Mouse (Mus musculus): ENCODE measurements at regions not wholly inside any gene's neighbourhood (a gene's known extent, or its start where the extent isn't known, plus 50 kb on each side); places are given as distances from the start of the nearest gene placed in this dataset.
A peak's percentile ranks its signal among the peaks of the same experiment; 100 is the strongest.
"Not testable (repeated sequence)": the region's sequence is repeated elsewhere in the genome, so short reads cannot be mapped to it uniquely, and the experiment has no call there.

DNA sequence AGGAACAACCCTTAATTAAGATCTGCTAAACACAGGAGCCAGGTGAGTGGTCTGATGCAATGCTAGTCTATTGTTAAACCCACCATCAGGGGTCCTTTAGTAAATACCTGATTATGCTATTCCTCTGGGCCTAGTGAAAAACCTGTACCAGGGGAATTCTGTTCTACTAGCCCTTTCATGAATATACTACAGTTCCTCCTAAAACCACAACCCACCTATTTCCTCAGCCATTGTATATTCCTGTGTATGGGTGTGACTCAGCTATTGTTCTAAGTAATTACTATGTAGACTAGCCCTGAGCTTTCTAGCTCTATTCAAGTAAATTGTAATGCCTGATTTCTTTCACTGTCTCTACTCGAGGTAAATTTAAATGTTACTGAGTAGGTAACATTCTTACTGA is 57.0 kb upstream of the Egfem1 start:
- not testable (repeated sequence) for ATAC-seq (replicated peaks; ENCODE audit: low FRiP score); H3K4me3 ChIP-seq (ENCODE audit: low read depth, low read length); H3K4me2 ChIP-seq (ENCODE audit: low read depth, low read length, severe bottlenecking); H3K9me3 ChIP-seq (ENCODE audit: control insufficient read depth, low read length); H3K36me3 ChIP-seq (ENCODE audit: control insufficient read depth, insufficient read depth, low read length); H3K27me3 ChIP-seq (ENCODE audit: control insufficient read depth, insufficient read depth, low read length); H3K27ac ChIP-seq (ENCODE audit: low read depth, low read length); DNase-seq (ENCODE audit: low spot score); H3K9ac ChIP-seq (ENCODE audit: low read length); H3K4me1 ChIP-seq (replicated peaks; ENCODE audit: control insufficient read depth, insufficient read depth, low read length)
- 73% methylated on average over 1 of the region's 1 CpGs for WGBS

DNA sequence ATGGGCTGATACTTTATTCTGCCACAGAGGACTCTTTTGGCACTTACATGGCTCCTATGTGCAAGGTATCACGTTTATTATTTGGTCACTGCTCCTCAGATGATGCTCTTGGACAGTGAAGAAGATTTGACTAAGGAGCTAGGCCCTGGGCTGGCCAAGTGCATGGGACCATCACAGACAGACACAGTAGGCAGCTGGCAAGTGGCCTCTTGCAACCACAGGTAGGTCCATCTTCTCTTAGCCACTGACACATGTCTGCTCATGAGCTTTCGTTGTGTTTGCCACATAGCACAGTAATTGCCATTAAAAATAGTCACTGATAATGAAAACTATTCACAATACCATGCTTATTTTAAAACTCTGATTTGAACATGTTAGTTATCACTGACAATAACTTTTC is 54.1 kb upstream of the Egfem1 start:
- Histone ChIP-seq H3K4me2 (ENCODE audit: low read depth, low read length, severe bottlenecking) (no peak overlapping the region), H3K9me3 (ENCODE audit: control insufficient read depth, low read length) (no peaks in the 10 kb centered on the region), H3K27ac (ENCODE audit: low read depth, low read length) (no peak overlapping the region), H3K36me3 (ENCODE audit: control insufficient read depth, insufficient read depth, low read length) (no peaks in the 10 kb centered on the region), H3K9ac (ENCODE audit: low read length) (no peak overlapping the region), H3K4me1 (replicated peaks; ENCODE audit: control insufficient read depth, insufficient read depth, low read length) (no peaks in the 10 kb centered on the region), H3K27me3 (ENCODE audit: control insufficient read depth, insufficient read depth, low read length) (no peaks in the 10 kb centered on the region), H3K4me3 (ENCODE audit: low read depth, low read length) (no peak overlapping the region)
- WGBS, result 85% methylated on average over 2 of the region's 2 CpGs
- DNase-seq (ENCODE audit: low spot score) (no peak), ATAC-seq (replicated peaks; ENCODE audit: low FRiP score) (no peak)

DNA sequence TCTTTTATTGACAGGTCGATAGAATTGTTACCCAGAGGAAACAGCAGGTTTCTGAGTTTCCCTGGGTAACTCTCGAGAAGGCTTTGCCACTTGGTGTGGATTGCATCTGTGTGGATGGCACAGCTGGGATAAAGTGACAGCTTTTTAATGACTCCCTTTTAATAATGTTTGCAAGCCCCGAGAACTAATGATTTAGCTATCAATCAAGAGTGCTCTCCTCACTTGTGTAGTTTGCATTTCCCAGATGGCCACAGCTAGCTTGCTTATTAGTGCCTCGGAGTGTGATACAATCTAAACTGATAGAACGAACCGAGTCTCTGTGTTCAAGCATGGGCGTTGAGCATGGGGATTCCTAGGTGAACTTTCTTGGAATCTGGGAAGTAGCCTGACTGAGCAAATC is 51.0 kb upstream of the Egfem1 start:
- Histone ChIP-seq H3K36me3 (ENCODE audit: control insufficient read depth, insufficient read depth, low read length) (no peaks in the 10 kb centered on the region), H3K9me3 (ENCODE audit: control insufficient read depth, low read length) (no peaks in the 10 kb centered on the region), H3K27ac (ENCODE audit: low read depth, low read length) (no peak overlapping the region), H3K9ac (ENCODE audit: low read length) (no peak overlapping the region), H3K27me3 (ENCODE audit: control insufficient read depth, insufficient read depth, low read length) (no peaks in the 10 kb centered on the region), H3K4me3 (ENCODE audit: low read depth, low read length) (no peak overlapping the region), H3K4me1 (replicated peaks; ENCODE audit: control insufficient read depth, insufficient read depth, low read length) (no peaks in the 10 kb centered on the region), H3K4me2 (ENCODE audit: low read depth, low read length, severe bottlenecking) (no peak overlapping the region)
- ATAC-seq (replicated peaks; ENCODE audit: low FRiP score), result peak; percentile 27; the same call in 1 of the 2 replicates
- 65% methylated on average over 7 of the region's 7 CpGs for WGBS
- DNase-seq (ENCODE audit: low spot score), result no peak

DNA sequence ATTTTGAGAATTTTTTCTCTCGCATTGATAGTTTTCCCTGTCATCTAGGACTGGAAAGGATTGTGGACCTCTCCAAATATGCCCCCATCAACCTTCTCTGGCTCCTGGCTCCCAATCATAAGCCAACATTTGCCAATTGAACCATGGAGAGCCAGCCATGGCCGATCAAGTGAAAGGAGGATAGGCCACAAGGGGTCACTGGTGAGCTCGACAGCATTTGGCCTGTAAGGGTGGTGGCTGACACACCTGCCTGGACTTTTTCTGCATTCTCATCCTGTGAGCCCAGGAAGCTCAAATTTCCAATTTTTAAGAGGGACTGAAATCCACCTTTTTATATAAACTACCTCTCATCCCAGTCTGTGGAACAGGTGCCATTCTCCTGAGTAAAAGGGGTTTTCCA is 50.0 kb upstream of the Egfem1 start:
- H3K4me1 ChIP-seq (replicated peaks; ENCODE audit: control insufficient read depth, insufficient read depth, low read length), result no peaks in the 10 kb centered on the region
- H3K4me2 ChIP-seq (ENCODE audit: low read depth, low read length, severe bottlenecking), result no peak overlapping the region
- H3K4me3 ChIP-seq (ENCODE audit: low read depth, low read length), result no peak overlapping the region
- DNase-seq (ENCODE audit: low spot score) (peak; percentile 72), ATAC-seq (replicated peaks; ENCODE audit: low FRiP score) (no peak)
- H3K27me3 ChIP-seq (ENCODE audit: control insufficient read depth, insufficient read depth, low read length), result no peaks in the 10 kb centered on the region
- no peak overlapping the region for H3K27ac ChIP-seq (ENCODE audit: low read depth, low read length)
- H3K36me3 ChIP-seq (ENCODE audit: control insufficient read depth, insufficient read depth, low read length), result no peaks in the 10 kb centered on the region
- H3K9ac ChIP-seq (ENCODE audit: low read length), result no peak overlapping the region
- 43% methylated on average over 3 of the region's 3 CpGs for WGBS
- H3K9me3 ChIP-seq (ENCODE audit: control insufficient read depth, low read length), result no peaks in the 10 kb centered on the region

All from forebrain, embryonic 11.5 days (tissue).